Mouse (Mus musculus) lung, adult 18-20 months (tissue): ENCODE results near the gene Sar1b.

Experiments
- DNase-seq, 2 experiments: peaks; one replicate each; pipeline ENCODE4 v3.0.0; 2022; ENCODE audit warnings: mixed read lengths in 2 of 2

The Sar1b gene

DNA sequence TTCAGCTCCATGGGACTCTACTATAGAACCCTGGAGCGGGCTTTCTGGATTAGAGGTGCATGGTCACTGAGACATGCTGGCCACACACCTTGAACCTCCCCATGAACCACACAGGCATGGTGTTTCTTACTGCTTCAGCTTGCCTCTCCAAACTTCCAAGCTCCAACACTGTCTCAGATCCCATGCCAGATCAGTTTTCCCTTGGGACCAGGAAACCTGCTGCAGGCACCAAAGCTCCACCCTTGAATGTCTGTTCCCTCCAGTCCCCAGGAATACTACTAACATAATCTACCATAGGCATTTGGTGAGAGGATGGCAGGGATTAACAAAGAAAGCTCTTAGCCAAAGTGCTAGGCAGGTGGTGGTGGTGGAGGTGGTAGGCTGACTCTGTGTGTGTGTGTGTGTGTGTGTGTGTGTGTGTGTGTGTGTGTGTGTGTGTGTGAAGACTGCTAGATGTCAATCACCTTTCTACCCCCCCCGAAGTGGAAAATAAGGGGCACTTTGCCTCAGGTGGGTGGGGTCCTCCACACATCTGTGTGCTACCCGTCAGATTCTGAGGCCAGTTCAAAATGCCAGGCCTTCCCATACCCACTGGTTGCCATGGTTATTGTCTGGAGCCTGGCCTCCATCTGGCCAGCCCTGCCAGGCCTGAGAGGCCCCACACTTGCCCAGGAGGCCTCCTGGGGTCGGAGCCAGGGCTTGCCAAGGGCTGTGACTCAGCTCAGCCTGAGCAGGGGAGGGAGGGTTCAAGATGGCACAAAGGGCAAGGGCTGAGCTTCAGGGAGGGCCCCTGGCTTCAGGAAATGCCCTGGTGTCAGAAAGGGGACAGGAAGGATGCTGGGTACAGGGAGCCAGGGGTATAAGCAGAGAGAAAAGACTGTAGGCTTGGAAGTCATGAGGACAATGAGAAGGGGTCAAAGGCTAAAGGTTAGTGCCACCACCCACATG is 68.7 kb downstream of the Sar1b start:
- DNase-seq = peak; percentile 53 to 61

DNA sequence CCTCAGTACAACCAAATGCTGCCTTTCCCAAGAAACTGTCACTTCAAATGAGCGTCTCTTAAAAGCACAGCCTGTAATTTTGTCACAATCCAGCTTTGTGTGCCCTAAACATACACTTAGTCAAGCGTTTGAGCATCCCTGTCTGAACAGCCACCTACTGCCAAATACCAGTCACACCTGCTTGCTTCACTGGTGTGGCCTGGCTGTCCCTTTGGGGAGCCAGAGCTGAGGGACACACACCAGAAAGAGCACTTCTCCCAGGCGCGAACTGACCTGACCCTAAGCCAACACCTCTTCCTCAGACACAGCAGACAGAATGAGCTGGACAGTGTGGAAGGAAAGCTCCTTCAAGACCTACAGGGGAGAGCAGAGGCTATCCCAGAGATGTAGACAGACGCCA is 69.5 kb downstream of the Sar1b start:
- no peak for DNase-seq

GRCm38 (mm10) chr11:51833393-51834066 is 70.0 kb downstream of the Sar1b start:
- no peak for DNase-seq

GRCm38 (mm10) chr11:51834067-51834411 is 70.6 kb downstream of the Sar1b start:
- DNase-seq = no peak

GRCm38 (mm10) chr11:51835598-51835997 is 72.1 kb downstream of the Sar1b start:
- no peak for DNase-seq

DNA sequence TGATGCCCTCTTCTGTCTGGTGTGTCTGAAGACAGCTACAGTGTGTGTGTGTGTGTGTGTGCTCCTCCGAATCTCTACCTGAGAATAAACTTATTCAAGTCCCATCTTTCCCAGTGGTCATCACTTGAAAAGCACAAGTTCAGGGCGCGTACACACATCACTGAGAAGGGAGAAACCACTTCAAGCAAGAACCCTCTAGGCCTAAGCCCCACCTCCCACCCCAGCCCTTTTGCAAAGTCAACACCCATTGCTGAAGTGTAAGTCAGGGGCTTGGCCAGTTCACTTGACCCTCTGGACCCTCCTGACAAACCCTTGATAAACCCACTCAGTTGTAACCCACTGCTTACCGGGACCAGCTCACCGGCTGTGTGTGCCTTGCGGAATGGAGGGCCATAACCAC is 73.0 kb downstream of the Sar1b start:
- no peak for DNase-seq

DNA sequence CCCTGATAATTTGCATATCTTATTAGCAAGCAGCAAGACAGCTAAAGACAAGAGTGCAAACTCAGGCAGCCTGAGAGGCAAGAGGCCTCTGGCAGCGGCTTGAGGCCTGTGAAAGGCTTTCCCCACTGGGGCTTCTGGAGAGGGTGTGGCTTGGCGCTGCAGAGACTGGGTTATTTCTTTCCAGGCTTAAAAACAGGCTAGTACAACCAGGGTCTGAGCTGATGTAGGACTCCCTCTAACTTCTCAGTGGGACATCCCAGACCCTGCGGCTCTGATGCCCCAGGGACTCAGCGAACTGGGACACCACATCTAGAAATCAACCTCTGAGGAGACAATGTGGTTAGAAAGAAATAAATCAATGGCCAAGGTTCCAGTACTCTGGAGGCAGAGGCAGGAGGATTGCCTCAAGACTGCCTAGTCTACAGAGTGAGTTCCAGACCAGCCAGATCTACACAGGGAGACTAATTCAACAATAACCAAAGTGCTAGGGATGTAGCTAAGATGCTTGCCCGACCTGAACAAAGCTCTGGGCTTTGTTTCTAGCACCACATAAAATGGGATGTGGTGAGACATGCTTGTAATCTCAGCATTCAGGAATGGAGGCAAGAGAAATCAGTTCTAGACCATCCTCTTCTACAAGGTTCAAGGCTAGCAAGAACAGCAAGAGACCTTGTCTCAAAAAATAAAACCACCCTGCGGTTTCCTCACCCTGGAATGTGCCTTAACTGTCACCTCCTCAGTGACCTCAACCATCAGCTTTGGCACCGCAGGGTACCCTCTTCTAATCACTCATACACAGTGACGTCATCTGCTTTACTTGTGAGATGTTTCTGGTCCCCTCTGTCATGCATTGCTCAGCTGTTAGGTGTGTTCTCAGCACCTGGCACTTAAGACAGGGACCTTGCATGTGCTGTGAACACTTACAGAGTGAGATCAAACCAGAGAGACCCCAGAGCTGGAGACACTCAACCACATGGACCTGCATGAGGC is 74.0 kb downstream of the Sar1b start:
- no peak for DNase-seq

DNA sequence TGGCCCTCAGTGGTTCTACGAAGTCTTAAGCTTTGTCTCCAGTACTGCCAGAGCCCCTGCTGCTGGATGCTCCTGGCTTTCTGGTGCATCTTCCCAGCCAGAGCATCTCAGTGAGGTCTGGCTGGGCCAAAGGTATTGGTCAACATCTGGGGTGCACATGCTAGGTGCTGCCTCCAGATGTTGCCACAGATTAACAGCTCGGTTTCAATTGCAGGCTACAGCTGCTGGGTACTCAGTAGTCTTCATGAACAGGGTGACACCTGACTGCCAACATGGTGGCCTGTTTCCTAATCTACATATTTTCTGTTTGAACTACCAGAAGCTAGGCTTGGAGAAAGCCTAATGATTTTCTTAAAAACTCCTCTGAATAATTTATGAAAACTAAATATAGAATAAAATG is 75.6 kb downstream of the Sar1b start:
- DNase-seq = no peak

- DNase-seq = no peak
Observed at GRCm38 (mm10) chr11:51839973-51840372, 76.5 kb downstream of the Sar1b start.

DNA sequence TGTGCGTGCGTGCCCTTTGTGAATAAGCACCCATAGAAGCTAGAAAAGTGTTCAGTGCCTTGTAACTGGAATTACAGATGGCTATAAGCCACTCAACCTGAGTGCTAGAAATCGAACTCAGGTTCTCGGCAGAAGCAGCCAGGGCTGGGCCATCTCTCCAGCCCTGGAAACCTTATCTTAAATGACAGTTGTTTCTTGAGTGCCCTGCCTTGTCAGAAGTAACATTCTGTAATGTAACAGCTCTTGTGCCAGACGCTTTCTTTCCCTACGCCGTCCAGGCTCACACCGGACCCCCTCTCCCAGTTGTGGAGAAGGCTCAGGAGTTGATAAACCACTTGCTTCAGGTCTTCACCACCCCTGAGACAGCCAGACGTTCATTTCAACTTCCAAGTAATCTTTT is 77.2 kb downstream of the Sar1b start:
- DNase-seq = no peak

- DNase-seq = no peak
Observed at GRCm38 (mm10) chr11:51841149-51841548, 77.7 kb downstream of the Sar1b start.
